18 mouse cellular contexts compared by ENCODE assay signal in the genomic region with DNA sequence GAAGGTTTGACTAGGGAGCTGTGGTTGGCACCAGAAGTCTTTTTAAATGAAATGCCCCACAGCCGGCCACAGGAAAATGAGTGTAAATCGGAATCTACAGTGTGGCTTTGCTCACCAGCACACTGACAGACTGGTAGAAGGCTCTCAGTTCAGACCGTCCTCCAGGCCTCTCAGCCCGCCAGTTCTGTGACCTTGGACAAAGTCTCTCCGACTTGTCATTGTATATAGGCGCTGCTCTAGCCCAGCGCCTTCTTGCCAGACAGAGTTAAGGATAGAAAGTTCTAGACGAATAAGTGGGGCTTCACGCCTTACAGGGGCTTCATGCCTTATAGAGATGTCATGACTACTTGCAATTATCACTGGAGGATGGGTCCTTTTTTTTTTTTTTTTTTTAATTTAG.
DNase-seq lines count a peak whose midpoint lies in the region; ATAC-seq and TF ChIP-seq lines count a peak whose summit lies in the region.
"Had no signal": no experiment of that assay in that cellular context is flagged by ENCODE, and none has a peak within 500 bp of the region (broad histone marks: within the 10 kb centered on the region; RNA-seq: fewer than 3 reads in every experiment).

No protein-coding gene starts in this region.

- H3K4me2 ChIP-seq in heart, embryonic 11.5 days, result no peak overlapping the region
- no peak overlapping the region for H3K4me2 ChIP-seq in heart, postnatal 0 days (ENCODE audit: low read depth, low read length)
- no peak overlapping the region for H3K4me2 ChIP-seq in embryonic facial prominence, embryonic 13.5 days
- no peak overlapping the region for H3K4me2 ChIP-seq in intestine, postnatal 0 days (replicated peaks; ENCODE audit: low read depth)
- H3K4me2 ChIP-seq: forebrain, embryonic 12.5 days; hindbrain, embryonic 13.5 days had no signal

- peak overlapping the region; percentile 52 for H3K27ac ChIP-seq in heart, embryonic 11.5 days (ENCODE audit: low read depth, low read length)
- no peak overlapping the region for H3K27ac ChIP-seq in heart, postnatal 0 days (ENCODE audit: low read depth)
- peak overlapping the region; percentile 51; the same call in 1 of the 2 replicates for H3K27ac ChIP-seq in embryonic facial prominence, embryonic 13.5 days
- H3K27ac ChIP-seq in intestine, postnatal 0 days (ENCODE audit: low read depth, low read length), result no peak overlapping the region
- H3K27ac ChIP-seq in hindbrain, embryonic 10.5 days, result no peak overlapping the region
- H3K27ac ChIP-seq: forebrain, embryonic 12.5 days; hindbrain, embryonic 13.5 days had no signal

- H3K4me1 ChIP-seq in heart, embryonic 11.5 days (ENCODE audit: control insufficient read depth, insufficient read depth, low read length), result peaks cover 21% of the 10 kb centered on the region
- no peaks in the 10 kb centered on the region; the same call in 1 of the 2 replicates for H3K4me1 ChIP-seq in heart, postnatal 0 days (ENCODE audit: control insufficient read depth, insufficient read depth)
- peaks cover 32% of the 10 kb centered on the region for H3K4me1 ChIP-seq in embryonic facial prominence, embryonic 13.5 days
- 0 out of 2 replicates have a peak, but pooled peaks cover 6% of the 10 kb centered on the region for H3K4me1 ChIP-seq in intestine, postnatal 0 days (replicated peaks; ENCODE audit: control insufficient read depth, insufficient read depth, low read length)
- peaks cover 40% of the 10 kb centered on the region for H3K4me1 ChIP-seq in hindbrain, embryonic 10.5 days (replicated peaks)

- peaks cover 2% of the 10 kb centered on the region; the same call in 1 of the 2 replicates for H3K36me3 ChIP-seq in heart, embryonic 11.5 days (ENCODE audit: control insufficient read depth, insufficient read depth, low read length)
- H3K36me3 ChIP-seq in heart, postnatal 0 days (replicated peaks; ENCODE audit: control insufficient read depth, insufficient read depth, low read length), result no peaks in the 10 kb centered on the region
- H3K36me3 ChIP-seq in embryonic facial prominence, embryonic 13.5 days, result peaks cover 3% of the 10 kb centered on the region; the same call in 1 of the 2 replicates
- H3K36me3 ChIP-seq in intestine, postnatal 0 days (ENCODE audit: control insufficient read depth, insufficient read depth), result no peaks in the 10 kb centered on the region
- H3K36me3 ChIP-seq in hindbrain, embryonic 10.5 days, result peaks cover 22% of the 10 kb centered on the region
- H3K36me3 ChIP-seq: hindbrain, embryonic 13.5 days had no signal

- no peak overlapping the region for H3K9ac ChIP-seq in heart, embryonic 11.5 days (ENCODE audit: low read depth, low read length)
- no peak overlapping the region for H3K9ac ChIP-seq in heart, postnatal 0 days (replicated peaks; ENCODE audit: low read depth, low read length)
- H3K9ac ChIP-seq in embryonic facial prominence, embryonic 13.5 days, result no peak overlapping the region
- no peak overlapping the region for H3K9ac ChIP-seq in intestine, postnatal 0 days (ENCODE audit: low read depth, low read length)
- H3K9ac ChIP-seq: forebrain, embryonic 12.5 days; hindbrain, embryonic 13.5 days had no signal

- WGBS in heart, embryonic 11.5 days (ENCODE audit: insufficient replicate concordance), result 53% methylated on average over 9 of the region's 9 CpGs
- WGBS in heart, postnatal 0 days, result 40% methylated on average over 9 of the region's 9 CpGs
- WGBS in embryonic facial prominence, embryonic 13.5 days, result 84% methylated on average over 9 of the region's 9 CpGs
- WGBS in intestine, postnatal 0 days, result 71% methylated on average over 9 of the region's 9 CpGs
- 88% methylated on average over 9 of the region's 9 CpGs for WGBS in hindbrain, embryonic 10.5 days

- no peaks in the 10 kb centered on the region for H3K9me3 ChIP-seq in heart, embryonic 11.5 days (replicated peaks; ENCODE audit: control insufficient read depth, low read length)
- no peaks in the 10 kb centered on the region for H3K9me3 ChIP-seq in heart, postnatal 0 days (replicated peaks; ENCODE audit: control insufficient read depth, low read length)
- no peaks in the 10 kb centered on the region for H3K9me3 ChIP-seq in embryonic facial prominence, embryonic 13.5 days
- no peaks in the 10 kb centered on the region for H3K9me3 ChIP-seq in intestine, postnatal 0 days (ENCODE audit: control insufficient read depth)
- no peaks in the 10 kb centered on the region for H3K9me3 ChIP-seq in hindbrain, embryonic 10.5 days
- H3K9me3 ChIP-seq: forebrain, embryonic 12.5 days; hindbrain, embryonic 13.5 days had no signal

- intact Hi-C loops in heart, postnatal 36 days (cut with DNase I), result no loop called here

- no peak for TF ChIP-seq EP300 in heart, postnatal 0 days (IDR thresholded peaks at IDR 0.05; ENCODE audit: low read depth)

- no peaks in the 10 kb centered on the region for H3K27me3 ChIP-seq in heart, embryonic 11.5 days (ENCODE audit: control insufficient read depth, insufficient read depth, low read length)
- no peaks in the 10 kb centered on the region for H3K27me3 ChIP-seq in heart, postnatal 0 days (ENCODE audit: control insufficient read depth, insufficient read depth, low read length)
- no peaks in the 10 kb centered on the region for H3K27me3 ChIP-seq in embryonic facial prominence, embryonic 13.5 days
- no peaks in the 10 kb centered on the region; the same call in 1 of the 2 replicates for H3K27me3 ChIP-seq in intestine, postnatal 0 days (replicated peaks; ENCODE audit: control insufficient read depth, insufficient read depth, low read length)
- H3K27me3 ChIP-seq in hindbrain, embryonic 10.5 days (ENCODE audit: insufficient read depth, poor library complexity, severe bottlenecking), result no peaks in the 10 kb centered on the region
- H3K27me3 ChIP-seq: forebrain, embryonic 12.5 days; hindbrain, embryonic 13.5 days had no signal

- ATAC-seq in heart, embryonic 11.5 days (replicated peaks; ENCODE audit: insufficient number of reproducible peaks, low FRiP score, low TSS enrichment), result no peak
- ATAC-seq in heart, postnatal 0 days (ENCODE audit: insufficient read depth, low read depth), result no peak
- no peak for ATAC-seq in embryonic facial prominence, embryonic 13.5 days (ENCODE audit: insufficient number of reproducible peaks, insufficient read depth, low FRiP score, low TSS enrichment, low read depth)
- ATAC-seq in intestine, postnatal 0 days, result 0 out of 2 replicates have a peak, but pooled peaks have one; percentile 25
- ATAC-seq: forebrain, embryonic 16.5 days had no signal

- no peak overlapping the region for H3K4me3 ChIP-seq in heart, embryonic 11.5 days (ENCODE audit: low read depth, low read length)
- no peak overlapping the region for H3K4me3 ChIP-seq in heart, postnatal 0 days (ENCODE audit: low read depth, low read length)
- H3K4me3 ChIP-seq in embryonic facial prominence, embryonic 13.5 days, result no peak overlapping the region
- H3K4me3 ChIP-seq in intestine, postnatal 0 days (ENCODE audit: low read depth, low read length), result no peak overlapping the region
- H3K4me3 ChIP-seq in hindbrain, embryonic 10.5 days, result no peak overlapping the region
- H3K4me3 ChIP-seq: forebrain, embryonic 12.5 days; hindbrain, embryonic 13.5 days had no signal

- DNase-seq in heart, postnatal 36 days, result no peak
- peak; percentile 24 for DNase-seq in heart, postnatal 0 days (ENCODE audit: low spot score)
- no peak for DNase-seq in heart, adult 18-20 months
- DNase-seq in hindbrain, embryonic 10.5 days (ENCODE audit: low spot score), result no peak
- DNase-seq: adrenal gland, postnatal 10 days; cerebellum, adult 18-20 months; cerebellum, adult 9-11 months; cerebellum, postnatal 36 days; gastrocnemius, postnatal 10 days; heart, postnatal 4 days; kidney, adult 11 months; kidney, postnatal 10 days had no signal

- TF ChIP-seq CTCF in heart, postnatal 0 days (IDR thresholded peaks at IDR 0.05; ENCODE audit: low read depth), result no peak
- no peak for TF ChIP-seq CTCF in intestine, postnatal 0 days (IDR thresholded peaks at IDR 0.05; ENCODE audit: low read depth)

Comparison
In these comparisons a context has a peak if more than half of its experiments do, and no peak if none do; other contexts are left out.
1. H3K27ac ChIP-seq: peak in heart, embryonic 11.5 days (single experiment) and embryonic facial prominence, embryonic 13.5 days (single experiment); none in heart, postnatal 0 days (single experiment), intestine, postnatal 0 days (single experiment) and hindbrain, embryonic 10.5 days (single experiment).